Mouse (Mus musculus) left cerebral cortex, adult 9 months (tissue): ENCODE data around the gene D830030K20Rik.
"Not testable (repeated sequence)": the region's sequence is repeated elsewhere in the genome, so short reads cannot be mapped to it uniquely, and the experiment has no call there.

Source experiments
- DNase-seq, 2 experiments: peaks; one replicate each; pipeline ENCODE4 v3.0.0; 2022; ENCODE audit warnings: low spot score in 2 of 2

Gene D830030K20Rik

GRCm38 (mm10) chr14:3208272-3209152 lies at the start of gene D830030K20Rik:
D830030K20Rik (plus strand) TSS chr14:3208488.
- not testable (repeated sequence) for DNase-seq

DNA sequence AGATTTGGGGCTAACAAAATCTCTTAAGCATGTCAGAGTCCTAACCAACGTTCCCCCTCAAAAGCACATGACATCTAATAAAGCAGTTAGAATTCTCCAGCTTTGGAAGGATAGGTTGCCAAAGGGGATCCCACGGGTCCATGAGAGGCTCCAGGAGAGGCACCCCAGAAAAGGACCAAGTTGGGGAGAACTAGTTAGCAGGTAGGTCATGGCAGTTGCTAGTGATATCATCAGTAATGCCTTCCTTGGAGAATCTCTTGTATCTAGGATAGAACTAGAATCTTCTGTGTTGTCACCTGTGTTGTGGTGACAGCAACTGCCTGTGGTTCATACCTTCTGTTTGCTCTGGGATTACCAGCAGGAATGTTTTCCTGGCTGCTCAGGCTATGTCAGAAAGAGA lies 20.3 kb upstream of the D830030K20Rik start, which contains the start of gene Gm5795:
Gene Gm5795, plus strand, starts transcription at position 301 of the 400 bp plus-strand sequence.
- not testable (repeated sequence) for DNase-seq

GRCm38 (mm10) chr14:3209367-3209766 lies 1.1 kb downstream of the D830030K20Rik start:
- peak in 1 of 2 experiments; percentile 33 for DNase-seq

GRCm38 (mm10) chr14:3262531-3262930 lies 54.2 kb downstream of the D830030K20Rik start:
- DNase-seq: peak in 1 of 2 experiments; percentile 1
